Mouse (Mus musculus): ENCODE measurements at regions not wholly inside any gene's neighbourhood (a gene's known extent, or its start where the extent isn't known, plus 50 kb on each side); places are given as distances from the start of the nearest gene placed in this dataset.

- H3K27ac ChIP-seq (ENCODE audit: insufficient read depth, low read length) = no peak overlapping the region
- no peaks in the 10 kb centered on the region for H3K36me3 ChIP-seq (ENCODE audit: control insufficient read depth, insufficient read depth, low read length, poor library complexity, severe bottlenecking)
- no peaks in the 10 kb centered on the region; the same call in 1 of the 2 replicates for H3K27me3 ChIP-seq (ENCODE audit: control insufficient read depth, insufficient read depth, low read length, poor library complexity, severe bottlenecking)
- H3K9ac ChIP-seq (ENCODE audit: low read depth, poor library complexity, severe bottlenecking) = no peak overlapping the region
- H3K4me1 ChIP-seq (ENCODE audit: control insufficient read depth, insufficient read depth, low read length) = no peaks in the 10 kb centered on the region
- TF ChIP-seq POLR2A (IDR thresholded peaks at IDR 0.05; ENCODE audit: insufficient read depth, low read length) = no peak
- no peak for TF ChIP-seq EP300 (IDR thresholded peaks at IDR 0.05; ENCODE audit: insufficient read depth, low read depth, low read length)
- TF ChIP-seq CTCF (IDR thresholded peaks at IDR 0.05; ENCODE audit: low read depth, low read length) = no peak
- H3K4me3 ChIP-seq (ENCODE audit: low read depth, low read length) = no peak overlapping the region
- H3K9me3 ChIP-seq (replicated peaks; ENCODE audit: control insufficient read depth, insufficient read depth, low read length, poor library complexity, severe bottlenecking) = no peaks in the 10 kb centered on the region
Observed at GRCm38 (mm10) chr15:60762071-60762470, 91.5 kb downstream of the Fam84b start.

- Histone ChIP-seq H3K4me1 (ENCODE audit: control insufficient read depth, insufficient read depth, low read length) (no peaks in the 10 kb centered on the region), H3K4me3 (ENCODE audit: low read depth, low read length) (no peak overlapping the region), H3K9ac (ENCODE audit: low read depth, poor library complexity, severe bottlenecking) (no peak overlapping the region), H3K36me3 (ENCODE audit: control insufficient read depth, insufficient read depth, low read length, poor library complexity, severe bottlenecking) (no peaks in the 10 kb centered on the region), H3K27me3 (ENCODE audit: control insufficient read depth, insufficient read depth, low read length, poor library complexity, severe bottlenecking) (no peaks in the 10 kb centered on the region; the same call in 1 of the 2 replicates), H3K27ac (ENCODE audit: insufficient read depth, low read length) (no peak overlapping the region), H3K9me3 (replicated peaks; ENCODE audit: control insufficient read depth, insufficient read depth, low read length, poor library complexity, severe bottlenecking) (no peaks in the 10 kb centered on the region)
- TF ChIP-seq POLR2A (IDR thresholded peaks at IDR 0.05; ENCODE audit: insufficient read depth, low read length) = no peak
- TF ChIP-seq CTCF (IDR thresholded peaks at IDR 0.05; ENCODE audit: low read depth, low read length) = peak; percentile 44
Observed at GRCm38 (mm10) chr15:60760015-60760437, 93.6 kb downstream of the Fam84b start.

- TF ChIP-seq EP300 (IDR thresholded peaks at IDR 0.05; ENCODE audit: insufficient read depth, low read depth, low read length) = no peak
- no peak for TF ChIP-seq POLR2A (IDR thresholded peaks at IDR 0.05; ENCODE audit: insufficient read depth, low read length)
- TF ChIP-seq CTCF (IDR thresholded peaks at IDR 0.05; ENCODE audit: low read depth, low read length) = no peak
- H3K4me3 ChIP-seq (ENCODE audit: low read depth, low read length) = no peak overlapping the region
- H3K4me1 ChIP-seq (ENCODE audit: control insufficient read depth, insufficient read depth, low read length) = no peaks in the 10 kb centered on the region
- no peaks in the 10 kb centered on the region for H3K27me3 ChIP-seq (ENCODE audit: control insufficient read depth, insufficient read depth, low read length, poor library complexity, severe bottlenecking)
- H3K36me3 ChIP-seq (ENCODE audit: control insufficient read depth, insufficient read depth, low read length, poor library complexity, severe bottlenecking) = no peaks in the 10 kb centered on the region
- no peak overlapping the region for H3K9ac ChIP-seq (ENCODE audit: low read depth, poor library complexity, severe bottlenecking)
- no peaks in the 10 kb centered on the region for H3K9me3 ChIP-seq (replicated peaks; ENCODE audit: control insufficient read depth, insufficient read depth, low read length, poor library complexity, severe bottlenecking)
- no peak overlapping the region for H3K27ac ChIP-seq (ENCODE audit: insufficient read depth, low read length)
Observed at GRCm38 (mm10) chr15:60754246-60754645, 99.3 kb downstream of the Fam84b start.

- Histone ChIP-seq H3K4me1 (ENCODE audit: control insufficient read depth, insufficient read depth, low read length) (no peaks in the 10 kb centered on the region), H3K9ac (ENCODE audit: low read depth, poor library complexity, severe bottlenecking) (no peak overlapping the region), H3K27me3 (ENCODE audit: control insufficient read depth, insufficient read depth, low read length, poor library complexity, severe bottlenecking) (no peaks in the 10 kb centered on the region), H3K9me3 (replicated peaks; ENCODE audit: control insufficient read depth, insufficient read depth, low read length, poor library complexity, severe bottlenecking) (no peaks in the 10 kb centered on the region), H3K4me3 (ENCODE audit: low read depth, low read length) (no peak overlapping the region), H3K27ac (ENCODE audit: insufficient read depth, low read length) (no peak overlapping the region), H3K36me3 (ENCODE audit: control insufficient read depth, insufficient read depth, low read length, poor library complexity, severe bottlenecking) (no peaks in the 10 kb centered on the region)
- TF ChIP-seq CTCF (IDR thresholded peaks at IDR 0.05; ENCODE audit: low read depth, low read length) = no peak
- TF ChIP-seq EP300 (IDR thresholded peaks at IDR 0.05; ENCODE audit: insufficient read depth, low read depth, low read length) = no peak
- no peak for TF ChIP-seq POLR2A (IDR thresholded peaks at IDR 0.05; ENCODE audit: insufficient read depth, low read length)
Observed at GRCm38 (mm10) chr15:60739598-60739997, 114.0 kb downstream of the Fam84b start.

GRCm38 (mm10) chr15:60738258-60738657 lies 115.3 kb downstream of the Fam84b start:
- TF ChIP-seq EP300 (IDR thresholded peaks at IDR 0.05; ENCODE audit: insufficient read depth, low read depth, low read length) (no peak), POLR2A (IDR thresholded peaks at IDR 0.05; ENCODE audit: insufficient read depth, low read length) (no peak), CTCF (IDR thresholded peaks at IDR 0.05; ENCODE audit: low read depth, low read length) (no peak)
- Histone ChIP-seq H3K4me1 (ENCODE audit: control insufficient read depth, insufficient read depth, low read length) (no peaks in the 10 kb centered on the region), H3K27ac (ENCODE audit: insufficient read depth, low read length) (no peak overlapping the region), H3K9ac (ENCODE audit: low read depth, poor library complexity, severe bottlenecking) (no peak overlapping the region), H3K27me3 (ENCODE audit: control insufficient read depth, insufficient read depth, low read length, poor library complexity, severe bottlenecking) (no peaks in the 10 kb centered on the region), H3K9me3 (replicated peaks; ENCODE audit: control insufficient read depth, insufficient read depth, low read length, poor library complexity, severe bottlenecking) (no peaks in the 10 kb centered on the region), H3K36me3 (ENCODE audit: control insufficient read depth, insufficient read depth, low read length, poor library complexity, severe bottlenecking) (no peaks in the 10 kb centered on the region), H3K4me3 (ENCODE audit: low read depth, low read length) (no peak overlapping the region)

- Histone ChIP-seq H3K4me3 (ENCODE audit: low read depth, low read length) (no peak overlapping the region), H3K4me1 (ENCODE audit: control insufficient read depth, insufficient read depth, low read length) (no peaks in the 10 kb centered on the region)
- TF ChIP-seq CTCF (IDR thresholded peaks at IDR 0.05; ENCODE audit: low read depth, low read length) = no peak
- TF ChIP-seq POLR2A (IDR thresholded peaks at IDR 0.05; ENCODE audit: insufficient read depth, low read length) = no peak
- TF ChIP-seq EP300 (IDR thresholded peaks at IDR 0.05; ENCODE audit: insufficient read depth, low read depth, low read length) = no peak
Observed at GRCm38 (mm10) chr15:60732416-60732815, 121.2 kb downstream of the Fam84b start.

More at GRCm38 (mm10) chr15:60732416-60732815, 121.2 kb downstream of the Fam84b start:
- H3K9me3 ChIP-seq (replicated peaks; ENCODE audit: control insufficient read depth, insufficient read depth, low read length, poor library complexity, severe bottlenecking) = no peaks in the 10 kb centered on the region
- no peak overlapping the region for H3K9ac ChIP-seq (ENCODE audit: low read depth, poor library complexity, severe bottlenecking)
- no peaks in the 10 kb centered on the region for H3K27me3 ChIP-seq (ENCODE audit: control insufficient read depth, insufficient read depth, low read length, poor library complexity, severe bottlenecking)
- H3K36me3 ChIP-seq (ENCODE audit: control insufficient read depth, insufficient read depth, low read length, poor library complexity, severe bottlenecking) = no peaks in the 10 kb centered on the region
- no peak overlapping the region for H3K27ac ChIP-seq (ENCODE audit: insufficient read depth, low read length)

Data from ES-Bruce4 (cell line).